Mouse (Mus musculus) mature B cell (primary cell): Measurements from ENCODE around the gene Olfr273.
"Not testable (repeated sequence)": the region's sequence is repeated elsewhere in the genome, so short reads cannot be mapped to it uniquely, and the experiment has no call there.

Experiments used
- in situ Hi-C: fragments of 300-500 bp; cut with MboI; formaldehyde crosslinking; loops from 2 replicates; pipeline ENCODE4 v1.14.3; 2019

Olfr273 gene

GRCm38 (mm10) chr4:52859136-52859535, at the start of gene Olfr273:
Olfr273 (minus strand) TSS chr4:52859236.
- in situ Hi-C loops: no loop called here

GRCm38 (mm10) chr4:52864156-52864555, 5.1 kb upstream of the Olfr273 start:
- in situ Hi-C loops: no loop called here

GRCm38 (mm10) chr4:52849672-52850071, 9.4 kb downstream of the Olfr273 start:
- in situ Hi-C loops: no loop called here

GRCm38 (mm10) chr4:52849039-52849635, 9.9 kb downstream of the Olfr273 start:
- in situ Hi-C loops: no loop called here

GRCm38 (mm10) chr4:52845411-52845810, 13.6 kb downstream of the Olfr273 start:
- in situ Hi-C loops: not testable (repeated sequence)

- in situ Hi-C loops: no loop called here
These were observed 37.7 kb downstream of the Olfr273 start for GRCm38 (mm10) chr4:52821375-52821774.

- in situ Hi-C loops: no loop called here
These were observed 44.7 kb downstream of the Olfr273 start, which contains the start of gene Olfr275 for GRCm38 (mm10) chr4:52814304-52814703. Olfr275 (plus strand) TSS chr4:52814604.

- in situ Hi-C loops: no loop called here
These were observed 47.2 kb downstream of the Olfr273 start for GRCm38 (mm10) chr4:52811871-52812270.
